Mouse (Mus musculus) MEL (cell line): ENCODE results near the gene Nudt13. TPM values are rescaled to one million over a fixed set of nuclear protein-coding genes. Genes with fewer than 3 reads are reported as not detected.
"Not testable (repeated sequence)": the region's sequence is repeated elsewhere in the genome, so short reads cannot be mapped to it uniquely, and the experiment has no call there.

ENCODE experiments used
- DNase-seq: peaks from one replicate; pipeline ENCODE4 v3.0.0; 2011; ENCODE audit warnings: low read depth, low spot score
- H3K27ac ChIP-seq: 2 replicates; pipeline ENCODE4 v1.5.1; 2012; ENCODE audit warnings: low read depth, mild to moderate bottlenecking, control low read depth, low read length, moderate library complexity; ENCODE audit not compliant: control insufficient read depth
- H3K27me3 ChIP-seq, 2 experiments: fragments of 150-350 bp in 1 of 2; sonication (generic) in 1 of 2; 2 replicates each; pipeline ENCODE4 v1.6.1; 2012; ENCODE audit warnings: low read length in 2 of 2, mild to moderate bottlenecking in 2 of 2, improper control_type of control experiment in 1 of 2, moderate library complexity in 1 of 2; ENCODE audit not compliant: insufficient read depth in 2 of 2, control insufficient read depth in 1 of 2
- H3K36me3 ChIP-seq, 2 experiments: 2 replicates each; pipeline ENCODE4 v1.6.1; 2012 to 2014; ENCODE audit warnings: low read length in 2 of 2, improper control_type of control experiment in 1 of 2, inconsistent platforms in 1 of 2, mild to moderate bottlenecking in 1 of 2; ENCODE audit not compliant: insufficient read depth in 2 of 2, control insufficient read depth in 1 of 2
- H3K4me1 ChIP-seq, 2 experiments: fragments of 150-350 bp in 1 of 2; sonication (generic) in 1 of 2; 2 replicates each; pipeline ENCODE4 v1.6.1; 2012; ENCODE audit warnings: low read length in 2 of 2, improper control_type of control experiment in 1 of 2, mild to moderate bottlenecking in 1 of 2; ENCODE audit not compliant: insufficient read depth in 2 of 2, control insufficient read depth in 1 of 2
- H3K4me3 ChIP-seq, 2 experiments: fragments of 150-350 bp in 1 of 2; sonication (generic) in 1 of 2; 2 replicates each; pipeline ENCODE4 v1.5.1; 2012; ENCODE audit warnings: low read depth in 2 of 2, low read length in 2 of 2, mild to moderate bottlenecking in 2 of 2, moderate library complexity in 2 of 2, control low read depth in 1 of 2, improper control_type of control experiment in 1 of 2; ENCODE audit not compliant: control insufficient read depth in 1 of 2, insufficient read depth in 1 of 2
- H3K79me2 ChIP-seq: 2 replicates; pipeline ENCODE4 v1.6.1; 2012; ENCODE audit warnings: mild to moderate bottlenecking, low read length, moderate library complexity; ENCODE audit not compliant: control insufficient read depth, poor library complexity, insufficient read depth
- H3K9ac ChIP-seq: 2 replicates; pipeline ENCODE4 v1.6.1; 2012; ENCODE audit warnings: low read depth, mild to moderate bottlenecking, control low read depth, low read length, moderate library complexity; ENCODE audit not compliant: control insufficient read depth, poor library complexity, severe bottlenecking
- H3K9me3 ChIP-seq: fragments of 150-350 bp; sonication (generic); replicated peaks from 2 replicates; pipeline ENCODE4 v1.6.1; 2012; ENCODE audit warnings: mild to moderate bottlenecking, low read length, improper control_type of control experiment, moderate library complexity; ENCODE audit not compliant: insufficient read depth
- CHD1 ChIP-seq: IDR thresholded peaks from 2 replicates; pipeline ENCODE4 v1.6.1; 2012; ENCODE audit warnings: low read depth, mild to moderate bottlenecking, inconsistent platforms, low read length, improper control_type of control experiment
- CTCF ChIP-seq, 3 experiments: IDR thresholded peaks in 2 of 3; conservative IDR thresholded peaks in 1 of 3; 2 replicates each; pipeline ENCODE4 v1.5.1; 2011 to 2012; ENCODE audit warnings: low read length in 3 of 3, low read depth in 2 of 3, mild to moderate bottlenecking in 2 of 3, improper control_type of control experiment in 1 of 3, inconsistent platforms in 1 of 3, mixed read lengths in 1 of 3, moderate library complexity in 1 of 3; ENCODE audit not compliant: control insufficient read depth in 1 of 3, insufficient read depth in 1 of 3, poor library complexity in 1 of 3, severe bottlenecking in 1 of 3
- GABPA ChIP-seq: IDR thresholded peaks from 2 replicates; pipeline ENCODE4 v1.6.1; 2012; ENCODE audit warnings: low read depth, mild to moderate bottlenecking, inconsistent platforms, low read length, improper control_type of control experiment, moderate library complexity
- GATA1 ChIP-seq: IDR thresholded peaks from 2 replicates; pipeline ENCODE4 v1.6.1; 2011; ENCODE audit warnings: low read depth, low read length, improper control_type of control experiment
- KAT2A ChIP-seq: conservative IDR thresholded peaks from 2 replicates; pipeline ENCODE4 v1.6.1; 2012; ENCODE audit warnings: low read depth, low read length, improper control_type of control experiment, inconsistent platforms
- MAZ ChIP-seq: IDR thresholded peaks from 2 replicates; pipeline ENCODE4 v1.6.1; 2012; ENCODE audit warnings: low read depth, mild to moderate bottlenecking, inconsistent platforms, low read length, improper control_type of control experiment
- MEF2A ChIP-seq: IDR thresholded peaks from 2 replicates; pipeline ENCODE4 v1.6.1; 2014; ENCODE audit warnings: low read depth, mild to moderate bottlenecking, inconsistent platforms, low read length, improper control_type of control experiment; ENCODE audit not compliant: poor library complexity, insufficient replicate concordance, severe bottlenecking; ENCODE audit errors: extremely low read depth
- NELFE ChIP-seq: IDR thresholded peaks from 2 replicates; pipeline ENCODE4 v1.6.1; 2011; ENCODE audit warnings: low read depth, low read length, improper control_type of control experiment
- POLR2A ChIP-seq, 2 experiments: IDR thresholded peaks; 2 replicates each; pipeline ENCODE4 v1.6.1; 2011 to 2012; ENCODE audit warnings: low read length in 2 of 2, mild to moderate bottlenecking in 2 of 2, control low read depth in 1 of 2, improper control_type of control experiment in 1 of 2, low read depth in 1 of 2, moderate library complexity in 1 of 2; ENCODE audit not compliant: control insufficient read depth in 1 of 2, insufficient read depth in 1 of 2, poor library complexity in 1 of 2
- POLR2AphosphoS2 ChIP-seq: IDR thresholded peaks from 2 replicates; pipeline ENCODE4 v1.6.1; 2011; ENCODE audit warnings: low read length, improper control_type of control experiment
- POLR2AphosphoS5 ChIP-seq: IDR thresholded peaks from 2 replicates; pipeline ENCODE4 v1.6.1; 2012; ENCODE audit warnings: low read depth, borderline replicate concordance, mild to moderate bottlenecking, inconsistent platforms, low read length, moderate library complexity, mixed read lengths
- RCOR1 ChIP-seq: IDR thresholded peaks from 2 replicates; pipeline ENCODE4 v1.6.1; 2012; ENCODE audit warnings: low read depth, mild to moderate bottlenecking, inconsistent platforms, low read length, improper control_type of control experiment
- SIN3A ChIP-seq: IDR thresholded peaks from 2 replicates; pipeline ENCODE4 v1.6.1; 2012; ENCODE audit warnings: low read length, improper control_type of control experiment, inconsistent platforms
- ZC3H11A ChIP-seq: IDR thresholded peaks from 2 replicates; pipeline ENCODE4 v1.6.1; 2012; ENCODE audit warnings: low read depth, mild to moderate bottlenecking, inconsistent platforms, low read length, improper control_type of control experiment
- ZMIZ1 ChIP-seq: IDR thresholded peaks from 2 replicates; pipeline ENCODE4 v1.6.1; 2012; ENCODE audit warnings: low read depth, mild to moderate bottlenecking, inconsistent platforms, low read length, improper control_type of control experiment, moderate library complexity
- polyA plus RNA-seq, 2 experiments: library from polyadenylated mRNA; stranded (reverse) in 1 of 2; unstranded in 1 of 2; fragments of >175 nt in 1 of 2; fragments of >200 nt in 1 of 2; gene quantifications; 2 replicates each; pipeline versions ENCODE4 v1.2.1 to v1.2.4; 2012; ENCODE audit warnings: low replicate concordance in 2 of 2, low read depth in 1 of 2; ENCODE audit not compliant: insufficient read length in 2 of 2, insufficient read depth in 1 of 2, missing spikeins in 1 of 2
- total RNA-seq: library from RNA; depleted of rRNA; stranded (reverse); fragments of 300-350 nt; gene quantifications from 2 replicates; pipeline ENCODE4 v1.2.3, GENCODE M21; 2012

Nudt13 gene
- total and polyA plus RNA-seq, 3 experiments: 9.9 to 12.3 TPM; not detected in 1

GRCm38 (mm10) chr14:20298131-20298530, 3.6 kb downstream of the Nudt13 start:
- Histone ChIP-seq H3K9me3 (no peaks in the 10 kb centered on the region), H3K79me2 (0 out of 2 replicates have a peak, but pooled peaks cover 3% of the 10 kb centered on the region), H3K4me1 (no peaks in the 10 kb centered on the region; a peak in 1 of 4 replicates), H3K9ac (no peak overlapping the region), H3K27me3 (no peaks in the 10 kb centered on the region), H3K27ac (no peak overlapping the region), H3K4me3 (no peak overlapping the region), H3K36me3 (peaks cover 0 to 5% of the 10 kb centered on the region in 2 experiments; a peak in 1 of 4 replicates)
- TF ChIP-seq GABPA (no peak), CHD1 (no peak), MEF2A (no peak), ZC3H11A (no peak), POLR2AphosphoS2 (no peak), POLR2AphosphoS5 (no peak), MAZ (no peak), NELFE (no peak), CTCF (IDR thresholded peaks at IDR 0.05 in 2 of 3, conservative IDR thresholded peaks at IDR 0.05 in 1 of 3; ENCODE audit: control insufficient read depth in 1 of 3, insufficient read depth in 1 of 3, low read depth in 2 of 3, low read length in 3 of 3, poor library complexity in 1 of 3, severe bottlenecking in 1 of 3) (no peak), ZMIZ1 (no peak), KAT2A (no peak)
- DNase-seq: peak; percentile 19

GRCm38 (mm10) chr14:20305085-20305484, 10.6 kb downstream of the Nudt13 start:
- not testable (repeated sequence) for H3K36me3 ChIP-seq, H3K4me3 ChIP-seq

GRCm38 (mm10) chr14:20315137-20315536, 20.6 kb downstream of the Nudt13 start:
- Histone ChIP-seq H3K79me2 (no peaks in the 10 kb centered on the region), H3K4me1 (no peaks in the 10 kb centered on the region), H3K9me3 (no peaks in the 10 kb centered on the region), H3K4me3 (no peak overlapping the region), H3K27me3 (no peaks in the 10 kb centered on the region), H3K36me3 (0 out of 4 replicates have a peak, but pooled peaks cover 0 to 1% of the 10 kb centered on the region in 2 experiments), H3K27ac (no peak overlapping the region), H3K9ac (no peak overlapping the region)
- TF ChIP-seq RCOR1: no peak
- TF ChIP-seq SIN3A: no peak
- no peak for TF ChIP-seq GATA1
- TF ChIP-seq POLR2A (IDR thresholded peaks at IDR 0.05; ENCODE audit: control insufficient read depth in 1 of 2, insufficient read depth in 1 of 2, low read depth in 1 of 2, low read length in 2 of 2, poor library complexity in 1 of 2): no peak
- TF ChIP-seq ZMIZ1: no peak
- no peak for TF ChIP-seq NELFE
- DNase-seq: no peak

More at GRCm38 (mm10) chr14:20305085-20305484, 10.6 kb downstream of the Nudt13 start:
- not testable (repeated sequence) for H3K4me1 ChIP-seq, H3K9me3 ChIP-seq, H3K27me3 ChIP-seq, H3K9ac ChIP-seq, H3K27ac ChIP-seq, DNase-seq, H3K79me2 ChIP-seq
